Mouse (Mus musculus) kidney, adult 8-10 months (tissue): ENCODE measurements around the gene Zfp326.
A peak's percentile ranks its signal among the peaks of the same experiment; 100 is the strongest.
"Not testable (repeated sequence)": the region's sequence is repeated elsewhere in the genome, so short reads cannot be mapped to it uniquely, and the experiment has no call there.

ENCODE experiments used
- DNase-seq, 2 experiments: peaks; one replicate each; pipeline ENCODE4 v3.0.0; 2022

Gene Zfp326

GRCm38 (mm10) chr5:105876068-105876924 lies at the start of gene Zfp326:
Gene Zfp326 (plus strand): TSS chr5:105876565.
- peak; percentile 90 to 93 for DNase-seq

- no peak for DNase-seq
These were observed 49.4 kb upstream of the Zfp326 start for GRCm38 (mm10) chr5:105826916-105827510.

GRCm38 (mm10) chr5:105828050-105828449 lies 48.3 kb upstream of the Zfp326 start:
- no peak for DNase-seq

GRCm38 (mm10) chr5:105829008-105829586 lies 47.3 kb upstream of the Zfp326 start:
- DNase-seq: peak; percentile 33 to 65

GRCm38 (mm10) chr5:105832140-105832539 lies 44.2 kb upstream of the Zfp326 start:
- DNase-seq: peak; percentile 41 to 64

- DNase-seq: no peak
These were observed 42.4 kb upstream of the Zfp326 start for GRCm38 (mm10) chr5:105833923-105834322.

GRCm38 (mm10) chr5:105836006-105836405 lies 40.4 kb upstream of the Zfp326 start:
- peak; percentile 67 to 70 for DNase-seq

GRCm38 (mm10) chr5:105839740-105840310 lies 36.5 kb upstream of the Zfp326 start:
- no peak for DNase-seq

- DNase-seq: no peak
These were observed 32.2 kb upstream of the Zfp326 start for GRCm38 (mm10) chr5:105844044-105844753.

- no peak for DNase-seq
These were observed 31.3 kb upstream of the Zfp326 start for GRCm38 (mm10) chr5:105845041-105845440.

GRCm38 (mm10) chr5:105847726-105848125 lies 28.6 kb upstream of the Zfp326 start:
- no peak for DNase-seq

GRCm38 (mm10) chr5:105849222-105849621 lies 27.1 kb upstream of the Zfp326 start:
- DNase-seq: no peak

- DNase-seq: no peak
These were observed 26.7 kb upstream of the Zfp326 start for GRCm38 (mm10) chr5:105849643-105850042.

GRCm38 (mm10) chr5:105853271-105853670 lies 23.1 kb upstream of the Zfp326 start:
- DNase-seq: no peak

- DNase-seq: no peak
These were observed 18.9 kb upstream of the Zfp326 start for GRCm38 (mm10) chr5:105857486-105857885.

GRCm38 (mm10) chr5:105858754-105859694 lies 17.3 kb upstream of the Zfp326 start:
- DNase-seq: no peak

GRCm38 (mm10) chr5:105859716-105860460 lies 16.5 kb upstream of the Zfp326 start:
- DNase-seq: no peak

- no peak for DNase-seq
These were observed 15.9 kb upstream of the Zfp326 start for GRCm38 (mm10) chr5:105860461-105860835.

GRCm38 (mm10) chr5:105861616-105862015 lies 14.7 kb upstream of the Zfp326 start:
- DNase-seq: no peak

GRCm38 (mm10) chr5:105865110-105865628 lies 11.2 kb upstream of the Zfp326 start:
- DNase-seq: not testable (repeated sequence)

- DNase-seq: peak in 1 of 2 experiments; percentile 15
These were observed 8.9 kb upstream of the Zfp326 start for GRCm38 (mm10) chr5:105867427-105867826.
